Mouse (Mus musculus) heart, embryonic 16.5 days (tissue): ENCODE results near the gene Snx13. TPM values are rescaled to one million over a fixed set of nuclear protein-coding genes. Genes with fewer than 3 reads are reported as not detected.

Source experiments
- ATAC-seq: fragments of 200-750 bp; cut with Nextera tagmentation; replicated peaks from 2 replicates; pipeline ENCODE4 v1.8.0; 2017; ENCODE audit warnings: moderate number of reproducible peaks; ENCODE audit not compliant: insufficient read depth, low FRiP score; ENCODE audit errors: extremely low read depth
- H3K27ac ChIP-seq: fragments of 300-500 bp; sonication (generic); 2 replicates; pipeline ENCODE4 v1.5.1; 2014; ENCODE audit warnings: mild to moderate bottlenecking, low read length, control low read depth, moderate library complexity
- H3K27me3 ChIP-seq: fragments of 300-500 bp; sonication (generic); 2 replicates; pipeline ENCODE4 v1.6.1; 2014; ENCODE audit warnings: low read length, mixed read lengths; ENCODE audit not compliant: control insufficient read depth, insufficient read depth
- H3K36me3 ChIP-seq: fragments of 300-500 bp; sonication (generic); 2 replicates; pipeline ENCODE4 v1.6.1; 2014; ENCODE audit not compliant: control insufficient read depth, insufficient read depth
- H3K4me1 ChIP-seq: fragments of 300-500 bp; sonication (generic); 2 replicates; pipeline ENCODE4 v1.6.1; 2014; ENCODE audit warnings: low read length, mixed read lengths; ENCODE audit not compliant: control insufficient read depth, insufficient read depth
- H3K4me2 ChIP-seq: fragments of 300-500 bp; sonication (generic); 2 replicates; pipeline ENCODE4 v1.6.1; 2014; ENCODE audit warnings: low read depth, mild to moderate bottlenecking, control low read depth, low read length
- H3K4me3 ChIP-seq: fragments of 300-500 bp; sonication (generic); 2 replicates; pipeline ENCODE4 v1.5.1; 2014; ENCODE audit warnings: mild to moderate bottlenecking, control low read depth, low read length
- H3K9ac ChIP-seq: fragments of 300-500 bp; sonication (generic); 2 replicates; pipeline ENCODE4 v1.6.1; 2014; ENCODE audit warnings: low read length, control low read depth
- H3K9me3 ChIP-seq: fragments of 300-500 bp; sonication (generic); replicated peaks from 2 replicates; pipeline ENCODE4 v1.6.1; 2016; ENCODE audit warnings: low read length; ENCODE audit not compliant: control insufficient read depth
- whole genome bisulfite sequencing: fragments of 180-500 bp; shearing (Covaris S2); extraction: QIAGEN DNeasy Blood & Tissue Kit; methylation state at CpG from one replicate; pipeline ENCODE4 v1.1.7; 2014; 5-methylcytosine and 5-hydroxymethylcytosine counted together
- microRNA counts: library from miRNA; unstranded; fragments of <30 nt; microRNA quantifications from one replicate; lab custom pipeline; 2016
- microRNA-seq: library from miRNA; unstranded; fragments of <30 nt; microRNA quantifications from one replicate; pipeline ENCODE4, GENCODE M21; 2017
- polyA plus RNA-seq: library from polyadenylated mRNA; unstranded; fragments of >200 nt; fragmentation: Nextera tagmentation; extraction: Ambion mirVana; gene quantifications from 2 replicates; pipeline ENCODE4 v1.2.1, GENCODE M21; 2015

Snx13 gene
- polyA plus RNA-seq, 1 experiment from 2014 or later, result 33.8 TPM

DNA sequence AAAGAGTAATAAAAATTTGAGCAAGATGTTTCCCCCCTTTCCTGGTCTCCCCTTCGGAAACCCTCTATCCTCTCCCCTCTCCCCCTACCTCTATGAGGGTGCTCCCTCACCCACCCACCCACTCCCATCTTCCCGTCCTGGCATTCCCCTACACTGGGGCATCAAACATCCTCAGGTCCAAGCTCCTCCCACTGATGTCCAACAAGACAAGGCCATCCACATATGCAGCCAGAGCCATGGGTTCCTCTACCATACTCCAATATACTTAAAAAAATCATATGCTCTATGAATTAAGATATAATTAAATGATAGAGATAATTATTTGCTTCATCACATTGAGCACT, 145.4 kb downstream of the Snx13 start:
- Histone ChIP-seq H3K4me3 (peak overlapping the region; percentile 26; the same call in 1 of the 2 replicates), H3K9me3 (no peaks in the 10 kb centered on the region), H3K27ac (no peak overlapping the region), H3K9ac (no peak overlapping the region), H3K4me2 (peak overlapping the region; percentile 56), H3K27me3 (no peaks in the 10 kb centered on the region), H3K4me1 (peaks cover 3% of the 10 kb centered on the region), H3K36me3 (no peaks in the 10 kb centered on the region)
- ATAC-seq, result peak; percentile 37; the same call in 1 of the 2 replicates
- WGBS, result 23% methylated on average over 2 of the region's 2 CpGs

MicroRNA genes within 50 kb of the gene (microRNA counts, 519-probe panel; counts per million panel counts)
- not detected for microRNA mmu-miR-680 (lab: Ali Mortazavi, UCI)

Small RNA genes within 50 kb of the gene (microRNA-seq; reads per million reads assigned to microRNA genes)
- not detected for gene Mir680-3

Other genes starting within 250 kb of the Snx13 start
- 21.4 and 25.5 TPM in 2 replicates for gene Hdac9, start 130.1 kb upstream of the Snx13 start, polyA plus RNA-seq
- 0.09 and 0.11 TPM in 2 replicates for gene Prps1l1, start 62.4 kb upstream of the Snx13 start, polyA plus RNA-seq